Mouse (Mus musculus) heart, adult 10 weeks (tissue): Measurements from ENCODE around the gene Trim46. TPM values are rescaled to one million over a fixed set of nuclear protein-coding genes. Genes with fewer than 3 reads are reported as not detected.

Experiments
- polyA plus RNA-seq: library from polyadenylated mRNA; stranded (reverse); fragments of 350-450 nt; fragmentation: Illumina TruSeq; extraction: RNeasy Lipid Tissue Mini Kit (QIAGEN cat#74804); gene quantifications from one replicate; pipeline ENCODE4 v1.2.3, GENCODE M21; 2014; ENCODE audit warnings: low read depth, low replicate concordance

Trim46 gene
- 1.0 TPM for polyA plus RNA-seq

DNA sequence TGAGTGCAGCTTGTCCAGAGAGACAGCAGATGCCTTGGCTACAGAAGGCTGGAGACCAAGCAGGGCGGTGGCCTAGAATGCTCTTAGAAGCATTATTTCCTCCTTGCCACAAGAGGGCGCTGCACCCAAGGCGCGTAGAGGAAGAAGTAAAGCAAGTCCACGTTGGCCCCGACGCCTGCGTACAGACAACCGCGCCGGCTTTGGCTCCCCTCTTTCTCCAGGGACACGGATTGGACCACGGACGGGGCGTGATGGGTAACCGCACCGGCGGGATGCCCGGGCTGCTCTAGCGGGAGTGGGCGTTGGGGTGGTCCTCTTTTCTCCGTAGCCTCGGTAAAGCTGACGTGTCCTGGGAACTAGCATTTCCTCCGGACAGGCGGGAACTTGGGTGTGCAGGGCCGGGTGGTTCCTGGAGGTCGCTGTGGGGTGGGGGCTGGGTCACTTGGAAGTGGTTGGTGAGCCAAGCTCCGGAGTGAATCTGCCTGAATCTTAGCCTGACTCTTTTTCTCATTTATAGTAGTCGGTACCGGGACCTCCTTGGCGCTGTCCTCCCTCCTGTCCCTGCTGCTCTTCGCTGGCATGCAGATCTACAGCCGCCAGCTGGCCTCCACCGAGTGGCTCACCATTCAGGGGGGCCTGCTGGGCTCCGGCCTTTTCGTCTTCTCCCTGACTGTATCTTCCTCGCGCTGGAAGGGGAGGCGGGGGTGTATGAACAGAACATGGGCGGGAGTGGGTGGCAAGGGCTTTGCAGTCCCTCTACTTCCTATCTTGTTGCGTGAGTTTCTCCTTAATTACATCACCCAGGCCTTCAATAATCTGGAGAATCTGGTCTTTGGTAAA lies at the start of gene Trim46:
Trim46 (minus strand) TSS at position 49 of the 840 bp plus-strand sequence.

GRCm38 (mm10) chr3:89280606-89281511 lies 34.8 kb upstream of the Trim46 start, which contains the start of gene Efna1:
Gene Efna1 (minus strand): TSS chr3:89281142.

GRCm38 (mm10) chr3:89270051-89270755 lies 24.1 kb upstream of the Trim46 start, which contains the start of gene Slc50a1:
Gene Slc50a1 (minus strand): TSS chr3:89270570.

DNA sequence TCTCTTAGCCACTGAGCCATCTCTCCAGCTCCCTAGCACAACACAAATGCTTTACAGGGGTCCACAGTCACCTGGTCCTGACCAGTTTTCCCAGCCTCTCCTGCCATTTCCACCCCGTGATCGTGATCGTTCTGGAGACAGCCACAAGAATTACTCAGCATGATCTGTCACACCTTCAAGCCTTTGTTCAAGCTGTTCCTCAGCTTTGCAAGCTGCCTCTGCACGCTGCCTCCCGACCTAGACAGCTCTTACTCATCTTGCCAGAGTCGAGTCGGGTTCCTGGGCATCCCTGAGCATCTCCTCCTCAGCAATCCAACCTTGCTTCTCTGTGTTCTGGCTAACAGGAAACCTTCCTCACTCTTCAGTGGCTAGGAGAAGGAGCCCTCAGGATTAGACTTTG lies 13.0 kb upstream of the Trim46 start, which contains the start of gene Dpm3:
Dpm3 (plus strand) TSS at position 283 of the 400 bp plus-strand sequence.

DNA sequence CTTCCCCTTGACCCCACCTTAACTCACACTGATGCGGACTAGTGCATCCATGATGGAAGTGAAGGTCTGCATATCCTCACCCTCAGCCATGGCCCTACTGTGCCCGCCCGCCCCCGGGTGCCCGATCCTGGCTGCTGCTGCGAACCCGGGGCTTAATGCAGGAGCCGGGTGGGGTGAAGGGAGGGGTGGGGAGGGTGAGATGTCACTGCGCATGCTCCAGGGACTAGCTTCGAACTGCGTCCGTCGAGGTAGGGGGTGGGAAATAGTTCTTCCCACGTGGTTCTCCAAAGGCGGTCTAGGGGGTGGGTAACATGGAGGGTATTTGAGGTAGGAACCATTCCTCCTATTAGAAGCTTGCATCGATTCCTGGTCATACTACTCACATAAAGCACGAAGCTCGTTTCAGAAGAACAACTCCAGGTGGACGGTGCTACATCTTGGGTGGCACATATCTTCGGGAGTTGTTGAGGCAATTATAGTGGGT lies 379 bp downstream of the Trim46 start, which contains the start of gene Krtcap2:
Krtcap2 (plus strand) TSS at position 279 of the 484 bp plus-strand sequence.

DNA sequence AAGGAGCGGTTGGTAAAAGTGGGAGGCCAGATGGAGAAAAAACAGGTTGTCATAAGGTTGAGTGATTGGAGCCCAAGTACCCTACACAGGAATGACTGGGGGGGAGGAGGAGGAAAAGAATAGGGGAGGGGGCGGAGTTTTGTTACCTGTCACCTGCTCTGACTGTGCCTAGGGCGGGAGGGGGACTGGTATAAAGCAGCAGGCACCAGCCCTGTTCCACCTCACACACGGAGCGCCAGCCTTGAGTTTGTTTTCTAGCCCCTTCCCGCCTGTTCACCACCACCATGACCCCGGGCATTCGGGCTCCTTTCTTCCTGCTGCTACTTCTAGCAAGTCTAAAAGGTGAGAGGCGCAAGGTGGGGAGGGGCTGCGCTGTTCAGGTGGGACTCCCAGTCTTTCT lies 17.3 kb downstream of the Trim46 start, which contains the start of gene Muc1:
Muc1 (plus strand) TSS at position 222 of the 400 bp plus-strand sequence.

DNA sequence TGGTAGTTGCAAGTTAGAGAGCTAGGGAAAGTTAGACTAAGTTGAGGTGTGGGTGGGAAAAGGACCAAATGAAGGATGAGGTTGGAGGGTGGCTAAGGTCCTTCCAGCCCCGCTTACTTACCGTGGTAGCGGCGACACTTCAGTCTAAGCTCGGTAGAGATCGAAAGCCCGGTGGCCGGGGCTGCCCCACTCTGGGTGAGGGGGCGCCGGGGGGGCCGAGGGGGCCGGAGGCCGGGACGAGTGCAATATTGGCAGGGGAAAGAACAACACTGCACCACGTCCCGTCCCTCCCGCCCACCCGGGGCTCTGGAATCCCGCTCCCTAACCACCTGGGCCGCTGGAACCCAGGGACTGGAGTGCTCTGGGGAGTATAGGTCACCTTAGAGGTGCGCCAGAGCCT lies 19.2 kb downstream of the Trim46 start, which contains the start of gene Mtx1:
Mtx1 (minus strand) TSS at position 189 of the 400 bp plus-strand sequence.

DNA sequence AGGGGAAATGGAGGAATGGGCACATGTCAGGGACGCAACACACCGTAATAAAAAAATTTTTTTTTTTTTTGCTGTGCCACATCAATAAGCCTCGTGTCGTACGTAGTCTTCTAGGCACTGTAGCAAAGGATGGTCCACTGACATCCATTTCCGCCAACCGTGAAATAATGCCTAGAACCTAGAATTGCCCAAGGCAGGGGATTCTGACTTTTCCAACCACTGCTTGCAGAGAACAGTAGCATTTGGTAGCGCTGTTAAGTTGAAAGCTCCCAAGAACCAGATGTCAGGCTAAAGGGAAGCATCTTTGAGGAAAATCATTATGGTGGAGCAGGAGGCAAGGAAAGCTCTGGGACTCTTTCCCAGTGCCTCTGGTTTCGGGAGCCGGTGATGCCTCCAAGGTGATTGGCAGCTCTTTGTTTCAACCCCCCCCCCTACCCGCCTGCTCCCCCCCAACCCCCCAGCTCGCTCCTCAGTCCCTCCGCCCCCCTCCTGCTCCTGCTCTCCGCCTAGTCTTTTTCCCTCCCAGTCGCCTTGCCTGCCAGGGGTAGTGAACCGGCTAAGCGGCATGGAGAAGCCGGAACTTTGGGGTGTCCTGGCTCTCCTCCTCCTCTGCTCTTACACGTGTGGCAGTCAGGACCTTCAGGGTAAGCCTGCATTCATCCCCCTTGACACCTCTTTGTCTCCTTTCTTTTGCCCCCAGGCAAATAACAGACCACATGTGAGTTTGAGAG lies 31.3 kb downstream of the Trim46 start, which contains the start of gene Thbs3:
Thbs3 (plus strand) TSS at position 500 of the 731 bp plus-strand sequence.

GRCm38 (mm10) chr3:89202253-89203141 lies 43.6 kb downstream of the Trim46 start, which contains the start of gene Gba:
Gene Gba (plus strand): TSS chr3:89202928.

Other genes with a start within 250 kb of the Trim46 start
- 32.7 TPM for gene Rusc1, start 153.0 kb downstream of the Trim46 start, polyA plus RNA-seq
- gene Gm43738, start 145.2 kb downstream of the Trim46 start, polyA plus RNA-seq = not detected
- 25.7 TPM for gene Fdps, start 144.3 kb downstream of the Trim46 start, polyA plus RNA-seq
- gene Pklr, start 110.2 kb downstream of the Trim46 start, polyA plus RNA-seq = not detected
- gene Hcn3, start 86.1 kb downstream of the Trim46 start, polyA plus RNA-seq = 0.73 TPM
- 30.6 TPM for gene Clk2, start 81.5 kb downstream of the Trim46 start, polyA plus RNA-seq
- gene Scamp3, start 68.8 kb downstream of the Trim46 start, polyA plus RNA-seq = 52.7 TPM
- 5.2 TPM for gene Fam189b, start 63.2 kb downstream of the Trim46 start, polyA plus RNA-seq
- 17.9 TPM for gene Gba, start 43.4 kb downstream of the Trim46 start, polyA plus RNA-seq
- gene Thbs3, start 31.1 kb downstream of the Trim46 start, polyA plus RNA-seq = 12.0 TPM
- gene Mtx1, start 19.2 kb downstream of the Trim46 start, polyA plus RNA-seq = 78.4 TPM
- 0.18 TPM for gene Muc1, start 17.3 kb downstream of the Trim46 start, polyA plus RNA-seq
- gene Krtcap2, start 343 bp downstream of the Trim46 start, polyA plus RNA-seq = 57.1 TPM
- gene Dpm3, start 13.0 kb upstream of the Trim46 start, polyA plus RNA-seq = 48.2 TPM
- gene Slc50a1, start 24.3 kb upstream of the Trim46 start, polyA plus RNA-seq = 42.9 TPM
- 33.4 TPM for gene Efna1, start 34.8 kb upstream of the Trim46 start, polyA plus RNA-seq
- gene Efna3, start 76.7 kb upstream of the Trim46 start, polyA plus RNA-seq = not detected
- gene Efna4, start 91.7 kb upstream of the Trim46 start, polyA plus RNA-seq = 0.37 TPM
- gene Adam15, start 103.7 kb upstream of the Trim46 start, polyA plus RNA-seq = 92.6 TPM
- not detected for gene Dcst2, start 115.7 kb upstream of the Trim46 start, polyA plus RNA-seq
- gene Dcst1, start 118.9 kb upstream of the Trim46 start, polyA plus RNA-seq = not detected
- 25.7 TPM for gene Zbtb7b, start 148.5 kb upstream of the Trim46 start, polyA plus RNA-seq
- gene Lenep, start 156.5 kb upstream of the Trim46 start, polyA plus RNA-seq = not detected
- 50.8 TPM for gene Flad1, start 165.6 kb upstream of the Trim46 start, polyA plus RNA-seq
- gene Cks1b, start 172.1 kb upstream of the Trim46 start, polyA plus RNA-seq = 3.8 TPM
- gene Shc1, start 172.1 kb upstream of the Trim46 start, polyA plus RNA-seq = 27.3 TPM
- gene Pygo2, start 183.9 kb upstream of the Trim46 start, polyA plus RNA-seq = 19.0 TPM
- 78.1 TPM for gene Pbxip1, start 190.4 kb upstream of the Trim46 start, polyA plus RNA-seq
- gene Pmvk, start 208.2 kb upstream of the Trim46 start, polyA plus RNA-seq = 19.8 TPM